Mouse (Mus musculus) naive thymus-derived CD4-positive, alpha-beta T cell, adult 2 months (primary cell): ENCODE measurements around the gene Susd1.

Experiments used
- DNase-seq: peaks from one replicate; pipeline ENCODE4 v3.0.0-alpha.2; 2011; ENCODE audit warnings: low read depth

Gene Susd1

DNA sequence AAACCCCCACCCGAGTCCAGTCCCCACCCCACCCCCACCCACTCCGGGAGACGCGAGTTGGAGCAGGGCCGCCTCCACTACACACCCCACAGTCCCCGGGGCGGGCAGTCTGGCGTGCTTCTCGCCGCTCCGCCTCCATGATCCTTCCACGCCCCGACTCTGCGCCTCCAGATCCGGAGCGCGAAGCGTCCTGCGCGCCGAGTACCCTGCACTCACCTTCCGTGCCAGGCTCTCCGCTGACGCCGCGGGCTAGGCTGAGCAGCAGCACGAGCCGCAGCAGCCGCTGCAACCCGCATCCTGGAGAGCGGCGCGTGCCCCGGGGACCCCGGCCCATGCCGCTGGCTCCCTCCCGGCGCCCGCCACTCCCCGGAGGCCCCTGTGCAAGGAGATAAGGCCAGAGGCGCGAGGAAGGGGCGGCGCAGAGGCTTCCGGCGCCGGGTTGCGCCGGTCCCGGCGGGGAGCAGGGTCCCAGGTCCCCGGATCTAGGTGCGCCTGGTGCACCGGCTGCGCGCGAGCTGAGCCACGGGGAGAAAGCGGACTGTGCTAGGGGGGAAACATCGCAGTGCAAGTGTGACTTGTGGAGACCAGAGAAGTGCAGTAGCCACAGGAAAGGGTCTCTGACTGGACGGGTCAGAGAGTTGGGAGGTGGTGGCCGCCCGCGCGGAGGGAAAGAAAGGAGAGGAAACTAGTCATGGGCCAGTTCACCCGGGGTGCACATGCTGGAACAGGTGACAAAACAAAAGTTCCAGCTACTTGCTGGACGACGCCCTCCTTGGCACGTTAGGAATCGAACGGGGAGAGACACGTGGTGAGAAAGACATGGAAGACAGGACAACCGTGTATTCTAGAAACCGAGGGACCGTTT lies at the start of gene Susd1:
Gene Susd1, minus strand, starts transcription at position 644 of the 865 bp plus-strand sequence.
- DNase-seq, result peak; percentile 67

DNA sequence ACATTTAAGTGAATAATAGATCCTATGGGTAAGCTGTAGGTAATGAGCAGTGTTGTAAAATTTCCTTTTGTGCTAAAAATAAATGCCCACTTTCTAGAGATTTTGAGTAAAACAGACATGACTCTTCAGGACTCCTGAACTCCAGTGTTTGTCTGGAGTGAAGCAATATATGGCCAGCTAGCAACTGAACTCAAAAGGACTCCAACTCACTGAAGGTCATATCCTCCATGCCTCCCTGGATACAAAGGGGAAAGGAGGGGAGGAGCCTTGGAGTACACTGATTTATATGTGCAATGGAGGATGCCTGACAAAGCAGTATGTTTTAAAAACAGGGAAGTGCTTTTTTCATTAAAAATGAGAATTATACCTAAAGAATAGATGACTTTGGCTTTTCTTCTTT lies 32.9 kb upstream of the Susd1 start:
- DNase-seq, result no peak

DNA sequence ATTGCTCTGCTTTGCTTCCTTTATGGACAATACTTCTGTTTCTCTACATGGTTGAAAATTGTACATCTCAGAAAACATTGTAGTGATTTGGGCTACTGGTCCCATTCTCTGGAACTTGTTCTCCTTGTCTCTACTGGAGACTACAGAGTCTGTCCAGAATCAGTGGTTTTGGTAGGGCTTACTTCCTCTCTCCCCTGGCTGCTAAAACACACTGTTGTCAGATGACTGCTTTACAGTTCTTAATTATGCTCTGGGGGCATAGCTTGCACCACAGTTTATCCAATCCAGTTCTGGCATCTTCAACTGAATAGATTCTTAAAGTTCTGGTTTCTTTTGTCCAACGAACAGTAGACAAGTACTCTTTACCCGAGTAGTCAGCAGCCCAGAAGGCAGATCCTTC lies 27.0 kb upstream of the Susd1 start:
- DNase-seq, result no peak

DNA sequence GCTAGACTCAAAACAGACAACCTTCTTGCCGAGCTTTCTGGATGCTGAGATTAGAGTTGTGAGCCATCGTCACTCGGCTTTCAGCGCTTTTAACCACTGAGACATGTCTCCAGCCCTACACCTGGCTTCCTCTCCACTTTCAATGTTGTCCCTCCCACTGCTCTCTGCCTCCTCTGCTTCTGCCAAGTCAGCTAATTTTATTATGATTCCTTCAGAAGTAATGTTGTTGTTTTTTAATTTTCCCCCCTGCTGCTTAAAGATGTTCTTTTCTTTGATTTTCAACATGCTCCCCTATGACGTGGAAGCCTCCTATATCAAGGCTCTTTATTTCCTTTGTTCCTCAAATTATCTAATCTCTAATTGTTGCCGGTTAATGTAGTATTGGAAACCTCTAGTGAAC lies 26.2 kb upstream of the Susd1 start:
- no peak for DNase-seq

DNA sequence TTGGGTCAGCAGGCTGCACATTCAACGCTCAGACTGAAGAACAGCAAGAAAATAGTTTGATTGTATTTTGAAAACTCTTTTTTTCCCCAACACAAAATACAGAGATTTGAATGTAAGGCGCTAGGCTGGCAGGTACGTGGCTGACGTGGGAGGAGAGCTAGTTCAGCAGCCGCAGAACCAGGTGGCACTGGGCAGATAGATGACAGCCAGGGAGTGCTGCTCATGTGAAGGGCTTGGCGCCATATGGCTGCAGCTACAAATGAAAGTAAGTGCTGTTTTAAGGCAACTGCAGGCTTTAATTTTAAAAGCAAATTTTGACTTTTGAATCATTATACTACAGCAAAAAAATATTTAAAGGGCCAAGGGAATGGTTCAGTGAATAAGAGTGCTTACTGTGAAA lies 24.1 kb upstream of the Susd1 start:
- no peak for DNase-seq

DNA sequence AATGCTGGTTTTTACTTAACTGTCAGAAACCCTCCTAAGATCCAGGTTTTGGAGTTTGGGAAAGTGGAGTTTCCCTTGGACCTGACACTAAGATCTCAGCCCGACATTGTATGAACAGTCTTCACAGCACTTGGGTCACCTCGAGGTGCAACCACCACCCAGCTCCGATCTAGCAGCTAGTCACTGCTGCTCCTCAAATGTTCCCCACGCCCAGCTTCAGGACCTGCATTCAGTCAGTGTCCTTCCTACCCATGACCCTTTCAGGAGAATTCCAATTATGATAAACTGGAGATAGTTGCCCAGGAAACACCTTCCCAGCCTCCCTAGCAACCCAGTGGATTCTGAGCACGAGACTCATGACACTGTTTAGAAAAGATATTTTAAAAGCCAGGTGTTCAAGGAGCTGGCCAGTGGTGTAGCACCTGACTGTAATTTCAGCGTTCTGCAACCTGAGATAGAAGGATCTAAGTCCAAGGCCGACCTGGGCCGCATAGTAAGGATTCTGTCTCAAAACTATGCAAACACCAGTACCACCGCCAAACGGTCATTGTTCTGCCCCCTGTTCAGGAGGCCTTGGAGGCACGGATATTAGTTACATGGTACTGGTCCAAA lies 22.8 kb upstream of the Susd1 start:
- no peak for DNase-seq

DNA sequence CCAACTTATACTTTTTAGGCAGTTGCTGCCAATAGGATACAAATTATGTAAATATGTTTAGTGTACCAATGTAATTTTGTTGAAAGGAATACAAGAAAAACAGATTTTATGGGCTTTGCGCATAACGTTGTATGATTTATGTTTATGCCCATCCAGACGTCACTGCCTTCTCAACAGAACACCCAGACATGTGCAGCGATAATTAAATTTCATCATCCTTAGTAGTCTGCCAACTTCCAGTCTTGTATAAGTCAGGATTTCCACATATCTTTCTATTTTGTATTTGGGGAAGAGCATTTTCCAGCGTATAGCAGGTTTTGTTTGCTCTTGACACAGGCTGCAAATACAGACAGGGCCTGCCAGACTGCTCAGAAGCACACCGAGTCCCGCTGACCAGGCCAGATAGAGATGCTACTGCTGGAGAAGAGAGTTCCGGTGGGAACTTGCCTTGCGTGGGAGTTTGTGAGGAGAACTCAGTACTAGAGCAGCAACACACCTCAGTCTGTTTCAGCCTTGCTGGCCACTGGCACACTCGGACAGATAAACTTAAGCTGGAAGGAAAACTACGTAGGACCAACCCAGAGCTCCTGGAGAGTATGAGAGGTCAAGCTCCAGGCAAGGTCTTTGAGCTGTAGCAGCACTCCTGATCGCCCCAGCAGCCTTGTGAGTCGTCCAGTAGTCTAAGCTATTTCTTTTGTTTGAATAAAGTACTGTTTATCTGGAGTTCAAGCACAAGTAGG lies 21.0 kb upstream of the Susd1 start:
- DNase-seq, result no peak

DNA sequence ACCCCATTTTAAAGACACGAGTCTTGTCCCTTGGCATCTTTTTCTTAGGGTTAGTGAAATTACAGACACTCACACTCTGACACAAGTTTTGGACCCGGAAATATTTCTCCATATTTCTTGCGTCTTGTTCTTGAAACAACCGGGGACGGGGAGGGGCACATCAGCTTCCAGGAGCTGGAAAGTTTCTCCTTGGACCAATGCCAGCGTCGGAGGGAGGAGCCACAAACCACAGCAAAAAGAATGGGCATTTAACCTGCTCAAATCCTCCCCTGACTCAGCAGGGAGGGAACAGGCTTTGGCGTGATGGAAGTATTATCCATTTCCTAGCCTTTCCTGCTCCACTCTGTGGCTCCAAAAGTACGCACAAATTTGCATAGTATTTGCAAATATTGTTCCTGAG lies 19.5 kb upstream of the Susd1 start:
- no peak for DNase-seq

DNA sequence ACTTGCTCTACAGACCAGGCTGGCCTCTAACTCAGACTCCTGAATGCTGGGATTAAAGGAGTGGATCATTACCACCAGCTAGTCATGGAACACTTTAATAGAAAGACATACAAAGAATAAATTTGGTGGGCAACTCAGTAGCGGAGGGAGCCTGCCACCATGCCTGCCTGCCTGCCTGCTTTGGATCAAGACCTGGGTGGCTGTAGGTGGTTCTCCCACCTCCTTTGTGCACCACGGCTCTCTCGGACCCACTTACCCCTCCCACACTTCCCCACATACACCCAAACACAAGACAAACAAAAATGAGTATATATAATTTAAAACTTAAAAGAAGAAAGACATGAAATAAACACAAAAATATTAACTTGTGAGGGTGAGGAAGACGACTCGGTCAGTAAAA lies 18.7 kb upstream of the Susd1 start:
- no peak for DNase-seq

DNA sequence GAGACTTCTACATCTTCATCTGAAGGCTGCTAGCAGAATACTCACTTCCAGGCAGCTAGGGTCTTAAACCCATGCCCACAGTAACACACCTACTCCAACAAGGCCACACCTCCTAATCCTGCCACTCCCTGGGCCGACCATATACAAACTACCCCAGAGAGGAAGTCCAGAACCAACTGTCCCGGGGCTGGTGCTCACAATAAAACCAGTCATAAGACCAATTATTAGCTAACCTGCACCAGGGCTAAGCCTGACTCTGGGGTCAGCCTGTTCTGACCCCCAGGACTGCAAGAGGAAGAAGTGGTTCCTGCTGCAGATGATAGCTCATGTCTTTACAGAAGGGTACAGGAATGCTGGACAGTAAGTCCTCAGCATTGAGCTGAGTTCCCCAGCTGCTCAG lies 17.0 kb upstream of the Susd1 start:
- no peak for DNase-seq

DNA sequence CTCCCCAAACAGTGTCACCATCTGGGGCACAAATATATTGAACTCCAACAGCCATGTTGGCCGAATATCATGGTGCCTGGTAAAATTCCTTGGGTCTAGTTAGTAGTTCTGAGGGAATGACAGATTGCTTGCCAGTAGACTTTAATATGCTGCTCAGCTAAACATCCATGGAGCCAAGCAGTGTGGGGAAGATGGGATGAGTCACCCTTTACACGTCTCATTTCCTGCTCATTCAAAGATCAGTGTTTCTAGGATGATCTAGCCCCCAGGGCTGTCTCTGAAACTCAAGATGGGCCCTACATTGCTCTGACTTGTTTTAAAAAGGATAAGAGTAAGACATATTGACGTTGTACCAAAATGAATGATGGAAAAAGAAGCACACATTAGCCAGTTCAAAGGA lies 15.6 kb upstream of the Susd1 start:
- DNase-seq, result no peak

DNA sequence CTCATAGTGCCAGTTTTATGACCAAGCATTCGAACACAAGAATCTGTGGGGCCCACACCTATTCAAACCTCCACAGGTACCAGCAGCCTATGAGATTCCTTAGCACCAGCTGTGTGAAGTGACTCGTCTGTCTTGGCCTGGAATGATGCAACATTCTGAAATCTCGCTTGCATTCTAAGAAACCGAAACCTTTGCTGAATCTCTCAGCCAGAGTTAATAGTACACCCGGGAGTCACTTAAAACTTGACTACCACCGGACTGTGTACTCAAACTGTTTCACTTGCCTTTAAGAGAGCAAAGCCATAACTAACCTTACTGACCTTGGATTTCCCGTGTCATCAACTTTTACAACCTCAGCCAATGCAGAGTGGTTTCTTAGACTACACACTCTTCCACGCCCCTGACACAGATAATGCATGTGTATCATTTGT lies 14.1 kb upstream of the Susd1 start:
- no peak for DNase-seq

DNA sequence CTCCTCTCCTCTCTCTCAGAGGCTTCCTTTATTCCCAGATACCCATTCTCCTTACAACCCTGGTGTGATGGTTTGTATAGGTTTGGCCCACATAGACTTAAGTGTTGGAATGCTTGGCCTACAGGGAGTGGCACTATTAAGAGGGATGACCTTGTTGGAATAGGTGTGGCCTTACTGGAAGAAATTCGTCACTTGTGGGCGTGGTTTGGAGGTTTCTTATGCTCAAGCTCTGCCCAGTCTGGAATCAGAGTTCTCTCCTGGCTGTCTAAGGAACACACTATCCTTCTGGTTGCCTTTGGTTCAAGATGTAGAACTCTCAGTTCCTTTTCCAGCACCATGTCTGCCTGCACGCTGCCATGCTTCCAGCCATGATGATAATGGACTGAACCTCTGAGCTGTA lies 12.5 kb upstream of the Susd1 start:
- DNase-seq, result no peak

DNA sequence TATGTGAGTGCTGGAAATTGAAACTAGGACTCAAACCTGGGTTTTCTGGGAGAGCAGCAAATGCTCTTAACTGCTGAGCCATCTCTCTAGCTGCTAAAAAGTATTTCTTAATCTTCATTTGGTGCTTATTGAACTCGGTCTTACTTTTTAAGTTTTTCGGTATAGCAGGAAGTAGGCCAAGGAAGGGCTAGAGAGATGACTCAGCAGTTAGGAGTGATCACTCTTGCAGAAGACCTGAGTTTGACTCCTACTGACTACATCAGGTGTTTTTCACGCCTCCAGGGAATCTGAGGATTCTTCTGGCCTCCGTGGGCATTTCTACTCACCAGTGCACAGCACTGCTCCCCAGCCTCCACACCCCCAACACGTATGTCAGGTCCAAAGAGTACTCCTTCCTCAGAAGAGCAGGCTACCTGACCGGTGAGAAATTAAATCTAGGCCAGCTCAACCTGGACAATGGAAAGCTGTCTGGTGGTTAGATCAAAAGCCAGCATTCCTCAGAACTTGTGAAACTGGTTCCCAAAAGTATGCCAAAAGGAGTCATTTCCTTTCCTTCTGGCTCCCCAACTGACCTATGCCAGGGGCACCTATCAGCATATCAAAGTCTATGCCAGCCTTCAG lies 11.9 kb upstream of the Susd1 start:
- DNase-seq, result no peak

DNA sequence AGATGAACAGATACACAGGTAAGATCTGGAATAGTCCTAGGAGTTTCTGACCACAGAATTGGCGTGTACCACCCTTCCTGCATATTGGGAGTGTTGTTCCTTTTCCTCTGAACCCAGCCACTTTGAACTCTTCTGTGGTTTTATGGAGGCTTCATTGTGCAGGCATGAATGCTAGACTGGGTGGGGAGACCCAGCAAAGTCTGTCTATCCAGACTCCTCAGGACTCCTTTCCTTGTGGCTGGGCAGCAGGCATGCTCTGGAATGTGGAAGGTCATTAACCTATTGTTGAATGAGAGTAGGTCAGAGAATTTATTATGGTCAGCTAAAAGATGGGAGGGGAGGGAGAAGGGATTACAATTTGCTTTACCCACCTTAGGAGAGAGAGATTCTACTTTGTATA lies 8.9 kb upstream of the Susd1 start:
- no peak for DNase-seq

DNA sequence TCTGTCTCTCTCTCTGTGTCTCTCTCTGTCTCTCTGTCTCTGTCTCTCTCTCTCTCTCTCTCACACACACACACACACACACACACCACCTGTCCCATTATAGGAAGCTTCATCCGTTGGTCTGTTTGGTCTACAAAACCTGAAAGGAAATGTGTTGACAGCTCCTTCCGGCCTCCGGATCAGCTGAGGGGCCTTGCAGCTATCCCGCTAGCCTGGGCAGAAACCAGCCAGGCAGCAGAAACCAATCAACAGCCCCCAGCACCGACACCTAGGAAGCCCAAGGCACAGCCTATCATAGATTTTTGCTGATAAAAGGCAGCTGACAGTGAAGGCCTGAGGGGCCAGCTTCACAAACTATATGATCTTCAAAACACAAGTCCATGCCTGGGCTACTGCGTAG lies 7.1 kb upstream of the Susd1 start:
- no peak for DNase-seq

DNA sequence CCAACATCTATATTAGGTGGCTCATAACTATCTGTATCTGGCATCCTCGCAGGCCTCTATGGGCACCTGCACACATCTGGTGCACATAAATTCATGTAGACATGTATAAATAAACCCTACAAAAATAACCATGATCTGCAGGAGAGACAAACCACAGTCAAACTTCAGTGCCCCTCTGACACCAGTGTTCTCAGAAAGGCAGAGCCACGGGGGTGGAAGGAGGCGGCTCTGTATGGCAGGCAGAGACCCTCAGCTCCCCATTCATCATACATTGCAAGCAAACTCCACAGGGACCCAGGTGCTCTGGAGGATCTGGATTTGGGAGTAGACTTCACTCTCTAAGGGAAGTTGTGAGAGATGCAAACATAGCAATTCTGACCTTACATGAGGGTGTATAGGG lies 6.6 kb upstream of the Susd1 start:
- DNase-seq, result no peak

DNA sequence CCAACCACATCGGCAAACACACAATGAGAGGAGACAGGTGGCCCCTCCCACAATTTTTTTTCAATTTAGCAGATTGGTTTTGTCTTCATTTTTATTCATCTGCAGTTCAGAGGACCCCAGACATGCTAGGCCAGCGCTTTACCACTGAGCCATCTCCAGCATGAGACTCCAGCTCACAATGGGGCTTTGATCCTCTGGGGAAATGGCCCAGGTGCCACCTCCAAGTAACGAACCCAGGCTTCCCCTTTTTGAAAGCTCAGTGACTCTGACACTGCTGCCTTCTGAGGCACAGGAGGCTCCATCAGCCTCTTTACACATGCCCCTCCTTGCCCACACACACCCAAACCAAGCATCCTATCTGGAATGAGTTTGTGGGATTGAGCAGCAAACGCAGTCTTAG lies 5.7 kb upstream of the Susd1 start:
- no peak for DNase-seq

DNA sequence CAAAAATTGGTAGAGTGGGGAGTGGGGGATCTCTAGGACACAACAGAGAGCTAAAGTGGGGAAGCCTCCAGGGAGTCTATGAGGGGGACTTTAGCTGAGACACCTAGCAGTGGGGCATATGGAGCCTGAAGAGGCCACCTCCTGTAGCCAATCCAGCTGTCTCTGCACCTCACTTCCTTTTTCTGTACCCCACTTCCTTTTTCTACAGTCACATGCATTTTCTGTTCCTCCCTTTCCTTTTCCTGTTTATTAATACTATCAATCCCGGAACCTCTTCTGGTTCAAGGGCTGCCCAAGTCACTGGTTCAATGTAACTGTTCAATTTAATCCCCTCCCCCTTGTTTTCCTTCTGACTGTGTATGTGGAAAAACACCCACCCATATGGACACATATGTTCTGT lies 2.8 kb upstream of the Susd1 start:
- DNase-seq, result no peak

DNA sequence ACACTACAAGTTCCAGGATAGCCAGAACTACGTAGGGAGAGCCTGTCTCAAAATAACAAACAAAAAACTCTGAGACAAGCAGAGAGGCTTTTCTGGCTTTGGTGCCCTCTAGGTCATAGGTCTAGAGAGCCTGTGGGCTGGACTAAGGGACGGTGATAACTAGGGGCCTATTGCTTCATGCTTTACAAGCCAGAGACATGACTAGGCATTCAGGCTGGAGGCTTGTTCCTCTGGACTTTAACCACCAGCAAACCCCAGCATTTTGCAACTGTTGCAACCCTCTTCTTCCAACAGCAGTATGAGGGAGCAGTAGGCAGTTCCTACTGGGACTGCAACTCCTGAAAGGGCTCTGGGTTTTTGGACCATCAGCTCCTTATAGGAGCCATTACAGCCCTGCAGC lies 1.5 kb upstream of the Susd1 start:
- DNase-seq, result no peak

DNA sequence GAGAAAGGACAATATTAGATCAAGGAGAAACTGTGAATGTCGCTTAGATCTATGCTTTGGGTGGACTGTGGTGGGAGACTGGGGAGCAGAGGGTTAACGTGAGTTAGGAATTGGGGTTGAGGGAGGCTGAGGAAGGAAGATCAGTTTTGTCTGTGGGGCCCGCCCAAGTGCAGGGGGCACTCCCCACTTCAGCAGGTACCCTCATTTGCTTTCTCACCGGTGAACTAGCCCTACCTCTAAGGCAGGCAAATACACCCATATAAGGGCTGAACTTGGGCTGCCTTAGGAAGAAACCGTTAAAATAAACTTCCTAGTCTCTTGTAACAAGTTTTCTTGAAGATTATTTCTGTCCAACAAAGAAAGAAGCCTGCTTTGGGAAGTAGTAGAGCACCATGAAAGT lies 608 bp upstream of the Susd1 start:
- no peak for DNase-seq

DNA sequence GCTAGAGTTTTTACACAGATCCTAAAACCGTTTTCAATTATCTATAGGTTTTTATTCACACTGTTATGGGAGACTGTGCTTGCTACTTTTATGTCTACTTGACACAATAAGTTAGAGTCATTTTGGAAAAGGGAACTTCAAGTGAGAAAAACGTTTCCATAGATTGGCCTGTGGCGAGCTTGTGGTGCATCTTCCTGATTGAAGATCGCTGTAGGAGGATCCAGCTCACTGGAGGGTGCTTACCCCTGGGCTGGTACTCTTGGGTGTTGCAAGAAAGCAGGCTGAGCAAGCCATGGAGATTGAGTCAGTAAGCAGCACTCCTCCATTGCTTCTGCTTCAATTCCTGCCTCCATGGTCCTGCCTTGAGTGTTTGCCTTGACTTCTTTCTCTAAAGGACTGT lies 2.5 kb downstream of the Susd1 start:
- DNase-seq, result no peak

DNA sequence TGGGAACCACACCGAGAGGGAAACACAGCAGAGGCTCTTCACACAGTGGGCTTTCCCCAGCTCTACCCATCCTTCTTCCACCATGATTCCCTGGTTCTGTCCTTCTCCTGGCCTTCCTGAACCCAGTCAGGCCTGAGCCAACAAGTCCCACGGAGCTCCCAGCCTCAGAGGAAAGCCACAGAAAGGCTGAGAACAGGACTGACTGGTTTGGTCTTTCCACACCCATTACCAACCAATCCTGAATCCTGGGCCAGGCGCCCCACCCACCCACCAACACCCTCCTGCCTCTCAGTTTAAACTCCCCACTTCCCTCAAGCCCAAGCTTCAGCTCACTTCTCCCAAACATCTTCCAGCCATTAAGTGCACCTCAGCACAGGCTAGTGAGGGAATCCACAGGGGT lies 4.4 kb downstream of the Susd1 start:
- no peak for DNase-seq
